Mouse (Mus musculus): ENCODE measurements around the gene Kat6b.

Kat6b gene

GRCm38 (mm10) chr14:21674471-21674870 is 193.2 kb downstream of the Kat6b start:
- DNase-seq, result no peak

- DNase-seq, result no peak
Observed at GRCm38 (mm10) chr14:21676223-21676622, 195.0 kb downstream of the Kat6b start.

- peak; percentile 63 for DNase-seq
Observed at GRCm38 (mm10) chr14:21678509-21679285, 197.5 kb downstream of the Kat6b start.

GRCm38 (mm10) chr14:21679631-21680201 is 198.5 kb downstream of the Kat6b start:
- DNase-seq, result peak; percentile 26

- peak; percentile 91 for DNase-seq
Observed at GRCm38 (mm10) chr14:21682681-21683129, 201.5 kb downstream of the Kat6b start.

GRCm38 (mm10) chr14:21683834-21684233 is 202.6 kb downstream of the Kat6b start:
- DNase-seq, result no peak

- no peak for DNase-seq
Observed at GRCm38 (mm10) chr14:21685411-21686146, 204.3 kb downstream of the Kat6b start.

GRCm38 (mm10) chr14:21686376-21687279 is 205.4 kb downstream of the Kat6b start:
- DNase-seq, result peak; percentile 47

GRCm38 (mm10) chr14:21691070-21691469 is 209.8 kb downstream of the Kat6b start:
- no peak for DNase-seq

- no peak for DNase-seq
Observed at GRCm38 (mm10) chr14:21695020-21695419, 213.8 kb downstream of the Kat6b start.

- no peak for DNase-seq
Observed at GRCm38 (mm10) chr14:21696186-21696830, 215.1 kb downstream of the Kat6b start.

GRCm38 (mm10) chr14:21702691-21703090 is 221.5 kb downstream of the Kat6b start:
- no peak for DNase-seq

- no peak for DNase-seq
Observed at GRCm38 (mm10) chr14:21703255-21703654, 222.0 kb downstream of the Kat6b start.

GRCm38 (mm10) chr14:21705462-21705861 is 224.2 kb downstream of the Kat6b start:
- no peak for DNase-seq

GRCm38 (mm10) chr14:21706759-21707571 is 225.7 kb downstream of the Kat6b start:
- DNase-seq, result peak; percentile 43

GRCm38 (mm10) chr14:21709545-21709944 is 228.3 kb downstream of the Kat6b start:
- DNase-seq, result no peak

GRCm38 (mm10) chr14:21711231-21711630 is 230.0 kb downstream of the Kat6b start:
- DNase-seq, result no peak

GRCm38 (mm10) chr14:21714486-21714885 is 233.3 kb downstream of the Kat6b start, which contains the start of gene Dupd1:
Gene Dupd1, minus strand, starts transcription at chr14:21714576.
- no peak for DNase-seq

GRCm38 (mm10) chr14:21719646-21720383 is 238.6 kb downstream of the Kat6b start:
- no peak for DNase-seq
